Mouse (Mus musculus): Measurements from ENCODE around the gene Gdf2. TPM values are rescaled to one million over a fixed set of nuclear protein-coding genes. Genes with fewer than 3 reads are reported as not detected.
A peak's percentile ranks its signal among the peaks of the same experiment; 100 is the strongest.

Gene Gdf2
- polyA plus RNA-seq (2015; fragmentation: Nextera tagmentation; extraction: Ambion mirVana) = 0.41 and 0.43 TPM in 2 replicates

DNA sequence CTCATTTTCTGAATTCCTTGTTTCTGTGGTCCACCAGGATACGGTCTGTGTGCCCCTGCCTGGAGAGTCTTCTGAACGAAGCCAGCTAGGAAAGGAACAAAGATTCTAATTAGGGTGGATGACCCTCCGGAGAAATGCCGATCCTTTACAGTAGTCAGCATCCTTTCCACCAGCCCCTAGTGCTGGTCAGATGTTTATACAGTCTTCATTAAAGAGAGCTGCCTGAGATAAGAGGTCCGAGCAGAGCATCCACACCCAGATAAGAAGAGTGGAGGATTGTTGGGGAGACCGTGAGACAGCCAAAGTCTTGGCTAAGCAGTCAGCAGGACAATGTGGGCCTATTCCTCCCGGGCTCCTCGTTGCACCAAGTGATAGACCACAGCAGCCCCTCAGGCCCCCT lies at the start of gene Gdf2:
TSS of gene Gdf2 (plus strand) at position 301 of the 400 bp plus-strand sequence.
- Histone ChIP-seq H3K9ac (no peak within 1 kb of the TSS), H3K4me2 (peak within 1 kb of the TSS; percentile 25; the same call in 1 of the 2 replicates), H3K27ac (replicated peaks) (no peak within 1 kb of the TSS), H3K4me3 (no peak within 1 kb of the TSS), H3K9me3 (no peaks in the 10 kb centered on the region), H3K4me1 (peaks cover 16% of the 10 kb centered on the region), H3K36me3 (no peaks in the 10 kb centered on the region), H3K27me3 (replicated peaks) (peaks cover 16% of the 10 kb centered on the region)
- ATAC-seq (ENCODE audit: extremely low read depth, insufficient number of reproducible peaks, low FRiP score, low TSS enrichment) = no peak
- WGBS = 17% methylated on average over 8 of the region's 8 CpGs

DNA sequence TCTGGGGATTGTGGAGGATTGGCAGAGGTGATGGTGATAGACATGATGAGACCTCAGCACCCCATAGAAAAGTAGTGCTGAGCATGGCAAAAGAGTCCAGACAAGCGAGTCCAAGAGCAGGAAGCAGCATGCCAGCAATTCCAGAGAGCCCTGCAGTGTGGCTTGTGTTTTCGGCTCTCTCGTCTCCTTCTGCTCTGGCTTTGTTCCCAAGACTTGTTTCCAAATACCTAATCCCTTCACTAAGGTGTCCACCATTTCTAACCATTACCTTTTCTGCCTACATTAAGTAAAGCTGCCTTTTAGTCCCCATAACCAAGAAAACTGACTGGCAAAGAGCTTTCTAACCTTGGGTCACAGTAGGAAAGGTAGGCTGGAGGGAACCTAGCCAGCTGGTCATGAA lies 49.3 kb upstream of the Gdf2 start:
- no peak overlapping the region for H3K4me3 ChIP-seq
- ATAC-seq (ENCODE audit: extremely low read depth, insufficient number of reproducible peaks, low FRiP score, low TSS enrichment) = no peak
- H3K4me1 ChIP-seq = peaks cover 19% of the 10 kb centered on the region
- H3K27me3 ChIP-seq (replicated peaks) = peaks cover 12% of the 10 kb centered on the region
- H3K9me3 ChIP-seq = no peaks in the 10 kb centered on the region
- H3K27ac ChIP-seq (replicated peaks) = no peak overlapping the region
- 89% methylated on average over 3 of the region's 3 CpGs for WGBS
- H3K9ac ChIP-seq = no peak overlapping the region
- no peaks in the 10 kb centered on the region for H3K36me3 ChIP-seq
- H3K4me2 ChIP-seq = no peak overlapping the region

DNA sequence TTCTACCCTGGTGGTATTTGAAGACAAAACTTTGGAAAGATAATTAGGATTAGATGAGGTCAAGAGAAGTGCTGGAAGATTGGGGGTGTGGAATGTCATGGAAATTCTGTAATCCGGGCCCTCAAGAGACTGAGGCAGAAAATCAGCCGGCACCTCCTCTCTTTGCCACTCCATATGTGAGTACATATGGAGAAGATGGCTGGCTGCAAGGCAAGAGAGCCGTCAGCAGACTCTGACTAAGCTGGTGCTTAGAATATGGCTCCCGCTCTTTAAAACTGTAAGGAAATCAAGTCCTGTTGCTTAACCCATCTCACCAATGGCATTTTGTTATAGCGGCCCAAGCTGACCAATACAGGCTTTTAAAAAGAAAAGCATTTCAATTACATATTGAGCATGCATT lies 45.1 kb upstream of the Gdf2 start:
- Histone ChIP-seq H3K4me2 (no peak overlapping the region), H3K9me3 (no peaks in the 10 kb centered on the region), H3K36me3 (no peaks in the 10 kb centered on the region), H3K4me3 (no peak overlapping the region), H3K27ac (replicated peaks) (no peak overlapping the region), H3K9ac (no peak overlapping the region), H3K27me3 (replicated peaks) (peaks cover 26% of the 10 kb centered on the region), H3K4me1 (peaks cover 13% of the 10 kb centered on the region)
- no peak for ATAC-seq (ENCODE audit: extremely low read depth, insufficient number of reproducible peaks, low FRiP score, low TSS enrichment)
- 74% methylated on average over 5 of the region's 5 CpGs for WGBS

DNA sequence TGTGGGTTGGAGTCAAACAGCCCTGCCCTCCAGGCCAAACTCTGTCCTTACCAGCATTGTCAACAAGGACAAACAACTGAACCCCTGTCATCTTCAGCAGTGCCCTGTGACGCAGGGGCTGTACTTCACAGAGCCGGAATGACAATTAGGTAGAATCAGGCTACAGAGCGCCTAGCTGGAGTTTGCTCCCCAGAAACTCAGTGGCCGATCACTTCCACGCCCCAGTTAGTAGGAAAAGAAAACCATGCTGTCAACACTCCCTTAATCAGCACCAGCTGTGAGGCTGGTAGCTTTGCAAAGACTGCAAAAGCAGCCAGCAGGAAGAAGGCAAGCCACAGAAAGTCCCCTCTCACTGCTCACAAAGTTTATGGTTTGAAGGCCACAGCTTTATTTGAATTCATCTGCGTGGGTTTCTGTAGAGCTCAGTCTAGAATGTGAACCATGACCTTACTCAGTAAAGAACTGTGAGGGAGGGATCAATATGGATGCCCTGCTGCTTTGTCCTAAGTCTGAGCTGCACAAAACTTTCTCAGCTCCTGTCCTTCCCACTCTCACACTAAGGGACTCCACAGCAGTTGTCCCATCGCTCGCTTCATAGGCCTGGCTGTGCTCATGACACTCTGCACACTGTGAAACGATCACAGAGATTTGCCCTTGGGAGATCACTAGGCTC lies 44.1 kb upstream of the Gdf2 start:
- H3K27ac ChIP-seq (replicated peaks) = peak overlapping the region; percentile 30; the same call in 1 of the 2 replicates
- H3K9ac ChIP-seq = no peak overlapping the region
- peak overlapping the region; percentile 27; the same call in 1 of the 2 replicates for H3K4me2 ChIP-seq
- ATAC-seq (ENCODE audit: extremely low read depth, insufficient number of reproducible peaks, low FRiP score, low TSS enrichment) = no peak
- H3K27me3 ChIP-seq (replicated peaks) = peaks cover 26% of the 10 kb centered on the region
- no peaks in the 10 kb centered on the region for H3K36me3 ChIP-seq
- WGBS = 22% methylated on average over 9 of the region's 9 CpGs
- H3K9me3 ChIP-seq = no peaks in the 10 kb centered on the region
- H3K4me1 ChIP-seq = peaks cover 13% of the 10 kb centered on the region
- H3K4me3 ChIP-seq = no peak overlapping the region

DNA sequence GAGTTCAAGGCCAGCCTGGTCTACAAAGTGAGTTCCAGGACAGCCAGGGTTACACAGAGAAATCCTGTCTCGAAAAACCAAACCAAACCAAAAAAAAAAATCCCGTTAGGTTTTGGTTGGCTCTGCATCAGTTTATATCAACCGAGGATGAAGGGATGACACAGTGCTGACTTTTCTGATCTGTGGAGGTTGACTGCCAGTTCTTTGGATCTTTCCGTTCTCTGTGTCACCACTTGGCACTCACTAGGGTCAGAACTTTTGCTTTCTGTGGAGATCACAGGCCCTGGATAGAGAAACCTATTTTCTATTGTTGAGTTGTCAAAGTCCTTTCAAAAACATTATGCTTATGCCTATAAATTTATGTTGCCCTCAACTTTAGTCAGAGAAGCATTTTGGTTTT lies 38.1 kb upstream of the Gdf2 start:
- Histone ChIP-seq H3K36me3 (no peaks in the 10 kb centered on the region), H3K4me3 (no peak overlapping the region), H3K9ac (no peak overlapping the region), H3K27me3 (replicated peaks) (peaks cover 30% of the 10 kb centered on the region), H3K4me1 (0 out of 2 replicates have a peak, but pooled peaks cover 2% of the 10 kb centered on the region), H3K4me2 (no peak overlapping the region), H3K9me3 (no peaks in the 10 kb centered on the region), H3K27ac (replicated peaks) (no peak overlapping the region)
- WGBS = 80% methylated on average over 4 of the region's 4 CpGs
- no peak for ATAC-seq (ENCODE audit: extremely low read depth, insufficient number of reproducible peaks, low FRiP score, low TSS enrichment)

DNA sequence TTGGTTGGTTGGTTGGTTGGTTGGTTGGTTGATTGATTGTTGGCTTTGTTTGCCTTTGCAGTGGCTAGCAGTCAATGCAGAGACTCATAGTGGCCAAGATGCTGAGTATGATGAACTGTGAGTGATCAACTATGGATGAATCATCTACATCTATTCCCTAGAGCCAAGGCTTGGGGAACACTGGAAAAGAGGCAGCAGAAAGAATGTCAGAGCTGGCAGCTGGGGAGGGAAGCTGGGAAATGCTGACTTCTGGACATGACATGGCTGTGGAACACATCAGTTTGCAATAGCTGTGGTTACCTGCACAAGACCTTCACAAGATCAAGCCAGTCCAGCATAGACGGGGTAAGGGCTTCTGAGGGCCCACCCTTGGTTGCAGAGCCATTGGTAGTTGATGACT lies 37.6 kb upstream of the Gdf2 start:
- H3K9me3 ChIP-seq = no peaks in the 10 kb centered on the region
- H3K4me1 ChIP-seq = peaks cover 6% of the 10 kb centered on the region; the same call in 1 of the 2 replicates
- H3K36me3 ChIP-seq = no peaks in the 10 kb centered on the region
- H3K27me3 ChIP-seq (replicated peaks) = peaks cover 26% of the 10 kb centered on the region
- H3K9ac ChIP-seq = no peak overlapping the region
- 62% methylated on average over 1 of the region's 1 CpGs for WGBS
- no peak overlapping the region for H3K27ac ChIP-seq (replicated peaks)
- no peak overlapping the region for H3K4me3 ChIP-seq
- ATAC-seq (ENCODE audit: extremely low read depth, insufficient number of reproducible peaks, low FRiP score, low TSS enrichment) = no peak
- H3K4me2 ChIP-seq = no peak overlapping the region

DNA sequence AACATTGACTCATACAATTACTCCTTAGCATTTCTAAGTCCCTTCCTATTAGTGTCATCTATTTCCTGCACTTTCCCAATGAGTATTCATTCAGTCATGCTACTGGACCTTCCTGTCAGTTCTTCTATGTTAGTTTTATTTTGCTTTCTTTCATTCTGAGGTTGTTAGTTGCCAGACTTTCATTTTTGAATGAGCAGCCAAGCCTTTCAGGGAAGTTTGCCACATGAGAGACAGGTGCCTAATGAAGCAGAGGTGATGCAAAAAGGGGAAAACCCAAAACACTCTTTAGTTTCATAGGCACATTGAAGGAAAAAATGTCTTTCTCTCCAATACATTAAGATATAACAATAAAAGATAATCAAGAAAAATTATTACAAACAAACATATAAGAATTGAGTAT lies 36.0 kb upstream of the Gdf2 start:
- Histone ChIP-seq H3K27ac (replicated peaks) (no peak overlapping the region), H3K9ac (no peak overlapping the region), H3K4me1 (peaks cover 10% of the 10 kb centered on the region; the same call in 1 of the 2 replicates), H3K9me3 (no peaks in the 10 kb centered on the region), H3K4me2 (no peak overlapping the region), H3K27me3 (replicated peaks) (peaks cover 18% of the 10 kb centered on the region; the same call in 1 of the 2 replicates), H3K36me3 (no peaks in the 10 kb centered on the region), H3K4me3 (no peak overlapping the region)
- no peak for ATAC-seq (ENCODE audit: extremely low read depth, insufficient number of reproducible peaks, low FRiP score, low TSS enrichment)

DNA sequence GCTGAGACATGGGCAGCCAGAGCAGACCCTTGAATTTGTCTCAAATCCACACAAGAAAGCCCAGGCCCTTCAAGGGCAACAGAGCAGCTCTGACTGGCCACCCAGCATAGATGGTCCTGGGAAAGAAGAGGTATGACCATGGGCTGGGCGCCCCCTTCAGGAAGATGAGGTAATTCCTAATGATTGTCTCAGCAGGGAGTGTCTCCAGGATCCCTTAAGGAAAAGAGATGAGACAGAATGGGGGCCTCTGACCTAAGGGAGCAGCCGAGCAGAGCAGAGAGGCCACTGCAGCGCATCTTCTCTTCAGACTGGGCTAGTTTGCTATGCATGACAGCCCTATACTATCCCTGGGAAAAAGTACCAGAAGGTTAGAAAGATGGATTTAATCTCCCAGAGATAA lies 27.1 kb upstream of the Gdf2 start:
- Histone ChIP-seq H3K27me3 (replicated peaks) (peaks cover 53% of the 10 kb centered on the region), H3K9me3 (no peaks in the 10 kb centered on the region), H3K9ac (no peak overlapping the region), H3K4me3 (no peak overlapping the region), H3K4me1 (no peaks in the 10 kb centered on the region), H3K4me2 (no peak overlapping the region), H3K36me3 (no peaks in the 10 kb centered on the region), H3K27ac (replicated peaks) (no peak overlapping the region)
- no peak for ATAC-seq (ENCODE audit: extremely low read depth, insufficient number of reproducible peaks, low FRiP score, low TSS enrichment)
- WGBS = 26% methylated on average over 3 of the region's 3 CpGs

DNA sequence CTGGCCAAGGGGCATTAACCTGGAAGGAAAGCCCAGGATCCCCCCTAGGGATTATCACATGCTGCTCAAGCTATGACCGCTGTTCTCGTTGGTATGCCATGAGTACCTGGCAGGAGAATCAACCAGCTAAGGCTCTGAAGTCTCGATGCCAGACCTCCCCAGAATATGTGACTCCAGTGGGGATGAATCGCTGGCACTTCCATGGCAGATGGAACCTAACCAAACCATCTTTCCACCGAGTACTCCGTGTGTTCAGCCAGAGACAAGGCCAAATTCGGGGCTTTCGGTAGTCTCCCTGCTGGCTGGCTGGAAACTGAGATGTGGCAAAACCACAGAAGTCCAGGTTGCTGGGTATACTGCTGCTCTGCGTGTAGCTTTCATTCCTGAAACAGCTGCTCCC lies 26.6 kb upstream of the Gdf2 start:
- Histone ChIP-seq H3K4me1 (no peaks in the 10 kb centered on the region), H3K9me3 (no peaks in the 10 kb centered on the region), H3K4me2 (no peak overlapping the region), H3K27me3 (replicated peaks) (peaks cover 58% of the 10 kb centered on the region), H3K27ac (replicated peaks) (no peak overlapping the region), H3K36me3 (no peaks in the 10 kb centered on the region), H3K4me3 (no peak overlapping the region), H3K9ac (no peak overlapping the region)
- 79% methylated on average over 9 of the region's 9 CpGs for WGBS
- no peak for ATAC-seq (ENCODE audit: extremely low read depth, insufficient number of reproducible peaks, low FRiP score, low TSS enrichment)

DNA sequence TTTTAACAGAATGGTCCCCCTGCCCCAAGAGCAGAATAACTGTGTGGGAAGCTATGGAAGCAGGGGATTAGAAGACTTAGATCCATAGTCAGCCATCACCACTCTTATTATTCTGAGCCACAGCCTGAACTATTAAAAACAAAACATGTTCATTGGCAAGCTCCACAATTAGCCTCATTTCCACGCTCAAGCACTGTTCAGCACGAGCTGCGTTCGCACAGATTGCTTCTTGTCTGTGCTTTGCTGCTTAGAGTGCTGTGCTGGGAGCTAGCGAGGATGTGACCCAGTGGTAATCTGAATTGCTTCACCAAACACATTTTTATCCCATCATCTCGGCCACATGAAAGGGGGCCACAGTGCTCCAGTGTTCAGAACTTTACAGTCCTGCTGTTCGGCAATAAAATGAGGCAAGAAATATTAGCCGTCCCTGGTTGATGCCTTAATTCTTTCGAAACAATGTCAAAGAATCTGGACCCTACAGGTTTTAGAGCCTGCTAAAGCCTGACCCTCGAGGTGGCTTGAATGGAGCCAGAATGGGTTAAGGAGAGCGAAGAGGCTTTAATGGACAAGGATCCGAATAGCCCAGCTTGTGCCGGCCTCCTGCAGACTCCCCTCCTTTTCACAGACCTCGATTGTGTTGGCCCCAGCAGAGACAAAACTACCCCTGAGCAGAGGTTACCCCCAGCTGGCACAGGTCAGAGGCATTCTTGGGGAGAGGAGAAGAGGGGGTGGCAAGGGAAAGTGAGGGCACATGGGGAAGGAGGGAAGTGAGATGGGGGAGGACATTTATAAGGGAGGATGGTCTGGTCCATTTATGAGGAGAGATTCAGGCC lies 19.9 kb upstream of the Gdf2 start:
- no peak for ATAC-seq (ENCODE audit: extremely low read depth, insufficient number of reproducible peaks, low FRiP score, low TSS enrichment)
- no peak overlapping the region for H3K9ac ChIP-seq
- no peaks in the 10 kb centered on the region for H3K9me3 ChIP-seq
- no peaks in the 10 kb centered on the region for H3K36me3 ChIP-seq
- H3K4me1 ChIP-seq = peaks cover 12% of the 10 kb centered on the region
- H3K27me3 ChIP-seq (replicated peaks) = peaks cover 93% of the 10 kb centered on the region
- WGBS = 58% methylated on average over 14 of the region's 14 CpGs
- H3K4me3 ChIP-seq = no peak overlapping the region
- no peak overlapping the region for H3K27ac ChIP-seq (replicated peaks)
- no peak overlapping the region for H3K4me2 ChIP-seq

DNA sequence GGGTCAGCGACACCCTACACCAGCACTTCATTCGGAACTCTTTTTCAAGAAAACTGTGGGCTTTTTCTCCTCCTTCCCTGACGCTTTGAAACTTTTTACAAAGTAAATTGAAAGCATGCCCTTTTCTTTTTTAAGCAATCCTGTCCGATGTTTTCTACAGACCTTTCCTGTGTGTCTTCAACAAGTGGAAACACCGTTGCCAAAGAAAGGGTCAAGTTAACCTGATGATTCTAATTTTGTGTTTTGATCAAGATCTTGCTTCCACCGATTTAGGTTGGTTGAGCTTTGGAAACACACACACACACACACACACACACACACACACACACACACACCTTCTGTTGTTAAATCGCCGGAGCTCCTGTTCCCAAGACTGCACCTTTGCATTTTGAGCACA lies 18.1 kb upstream of the Gdf2 start:
- WGBS = 20% methylated on average over 8 of the region's 8 CpGs
- Histone ChIP-seq H3K9me3 (no peaks in the 10 kb centered on the region), H3K9ac (peak overlapping the region; percentile 74), H3K4me2 (peak overlapping the region; percentile 97), H3K4me1 (peaks cover 15% of the 10 kb centered on the region), H3K36me3 (no peaks in the 10 kb centered on the region), H3K27ac (replicated peaks) (no peak overlapping the region), H3K27me3 (replicated peaks) (peaks cover 95% of the 10 kb centered on the region), H3K4me3 (peak overlapping the region; percentile 66)
- ATAC-seq (ENCODE audit: extremely low read depth, insufficient number of reproducible peaks, low FRiP score, low TSS enrichment) = no peak

Measured in heart, embryonic 13.5 days (tissue).